Mouse (Mus musculus) liver, embryonic 18 days (tissue): ENCODE measurements around the gene Secisbp2. TPM values are rescaled to one million over a fixed set of nuclear protein-coding genes. Genes with fewer than 3 reads are reported as not detected.

Experiments used
- polyA plus RNA-seq: library from polyadenylated mRNA; depleted of rRNA; stranded (reverse); fragments of >200 nt; gene quantifications from 2 replicates; pipeline ENCODE4 v1.2.3, GENCODE M21; 2012; rRNA removed

Gene Secisbp2
- polyA plus RNA-seq: 8.6 and 10.0 TPM in 2 replicates

GRCm38 (mm10) chr13:51651408-51652064, at the start of gene Secisbp2:
Secisbp2 (plus strand) TSS chr13:51651697.

GRCm38 (mm10) chr13:51644829-51645789, 6.4 kb upstream of the Secisbp2 start, which contains the start of gene Cks2:
Cks2 (plus strand) TSS chr13:51645232.

Other genes with a start within 250 kb of the Secisbp2 start
- gene S1pr3, start 243.1 kb upstream of the Secisbp2 start, polyA plus RNA-seq: 1.0 TPM in 2 replicates
- gene Shc3, start 82.3 kb upstream of the Secisbp2 start, polyA plus RNA-seq: 0.04 TPM in 1 of 2 replicates, not detected in the other
- 173 and 197 TPM in 2 replicates for gene Cks2, start 6.5 kb upstream of the Secisbp2 start, polyA plus RNA-seq
- 3.4 and 3.7 TPM in 2 replicates for gene Sema4d, start 142.1 kb downstream of the Secisbp2 start, polyA plus RNA-seq
- 19.5 and 24.1 TPM in 2 replicates for gene Gadd45g, start 195.0 kb downstream of the Secisbp2 start, polyA plus RNA-seq